Mouse (Mus musculus) urinary bladder, adult 18-20 months (tissue): ENCODE data around the gene Aldh5a1.

Experiments
- DNase-seq, 2 experiments: peaks; one replicate each; pipeline ENCODE4 v3.0.0; 2022; ENCODE audit warnings: low spot score in 2 of 2, mixed read lengths in 2 of 2

Gene Aldh5a1

DNA sequence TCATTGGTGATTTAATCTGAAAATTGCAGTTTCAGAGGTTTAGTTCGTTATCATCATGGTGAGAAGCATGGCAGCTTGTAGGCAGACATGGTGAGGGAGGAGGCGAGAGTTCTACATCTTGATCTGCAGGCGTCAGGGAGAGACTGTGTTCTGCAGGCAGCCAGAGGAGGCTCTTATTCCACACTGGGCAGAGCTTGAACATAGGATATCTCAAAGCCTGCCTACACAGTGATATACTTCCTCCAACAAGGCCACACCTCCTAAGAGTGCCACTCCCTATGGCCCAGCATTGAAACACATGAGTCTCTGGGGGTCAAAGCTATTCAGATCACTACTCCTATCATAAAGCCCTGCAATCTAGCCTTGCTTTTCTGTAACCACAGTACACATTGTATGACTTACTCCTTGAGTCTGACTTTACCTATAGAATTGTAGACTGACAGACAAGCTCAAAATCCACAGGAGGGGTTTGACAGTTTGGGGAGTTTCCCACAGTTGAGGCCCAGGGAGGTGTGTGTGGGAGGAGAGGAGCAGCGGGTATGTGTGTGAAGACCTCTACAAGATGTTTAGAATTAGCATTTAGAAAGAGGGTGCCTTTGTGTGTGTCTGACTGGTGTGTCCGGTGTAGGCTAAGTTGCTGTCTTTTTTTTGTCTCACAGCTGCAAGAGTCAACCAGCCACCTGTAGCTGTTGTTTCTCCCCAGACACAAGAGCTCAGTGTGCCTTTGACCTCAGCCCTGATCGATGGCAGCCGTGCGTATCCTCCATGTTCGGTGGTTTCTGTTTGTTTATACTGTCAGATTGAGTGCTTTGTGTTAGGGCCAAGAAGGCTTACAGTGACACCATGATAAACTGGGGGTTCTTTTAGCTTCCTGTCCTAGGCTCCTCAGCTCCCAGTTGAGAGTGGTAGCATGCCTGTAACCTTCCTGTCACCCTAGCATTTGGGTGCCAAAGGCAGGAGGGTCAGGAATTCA lies 70.7 kb downstream of the Aldh5a1 start:
- DNase-seq, result no peak

DNA sequence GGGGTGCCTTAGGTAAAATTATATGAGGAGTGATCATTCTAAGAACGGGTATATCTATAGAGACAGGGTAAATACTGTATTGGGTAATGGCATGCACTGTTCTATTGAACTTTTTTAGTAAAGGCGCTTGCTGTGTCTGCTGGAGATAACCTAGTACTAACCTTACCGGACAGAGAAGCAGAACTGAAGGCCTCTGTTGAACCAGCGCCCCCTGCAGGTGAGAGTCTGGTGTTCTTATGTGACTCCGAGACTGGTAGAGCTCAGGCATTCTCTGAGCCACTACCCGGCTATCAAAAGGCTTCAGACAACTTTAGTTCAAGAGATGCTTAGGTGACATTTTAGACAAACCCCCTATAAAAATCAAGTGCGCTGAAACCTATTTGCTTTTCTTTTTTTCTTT lies 74.9 kb downstream of the Aldh5a1 start:
- DNase-seq, result no peak

DNA sequence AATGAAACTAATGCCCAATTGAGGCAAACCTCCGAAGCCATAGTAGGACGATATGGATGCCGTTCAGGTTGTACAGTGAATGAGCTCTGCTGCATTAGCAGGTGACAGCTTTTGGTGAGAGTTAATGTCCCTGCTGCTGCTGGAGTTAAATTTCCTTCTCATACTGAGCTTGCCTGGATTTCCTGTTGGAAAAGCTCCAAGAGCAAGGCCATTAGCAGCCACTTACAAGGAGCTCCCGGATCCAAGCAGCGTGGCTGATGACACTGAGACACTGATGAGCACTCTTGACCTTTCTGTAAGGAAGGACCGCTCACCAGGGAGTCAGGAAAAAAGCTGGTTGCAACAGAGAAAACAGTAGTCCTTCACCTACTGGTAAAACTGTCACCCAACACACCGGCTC lies 75.4 kb downstream of the Aldh5a1 start:
- no peak for DNase-seq

DNA sequence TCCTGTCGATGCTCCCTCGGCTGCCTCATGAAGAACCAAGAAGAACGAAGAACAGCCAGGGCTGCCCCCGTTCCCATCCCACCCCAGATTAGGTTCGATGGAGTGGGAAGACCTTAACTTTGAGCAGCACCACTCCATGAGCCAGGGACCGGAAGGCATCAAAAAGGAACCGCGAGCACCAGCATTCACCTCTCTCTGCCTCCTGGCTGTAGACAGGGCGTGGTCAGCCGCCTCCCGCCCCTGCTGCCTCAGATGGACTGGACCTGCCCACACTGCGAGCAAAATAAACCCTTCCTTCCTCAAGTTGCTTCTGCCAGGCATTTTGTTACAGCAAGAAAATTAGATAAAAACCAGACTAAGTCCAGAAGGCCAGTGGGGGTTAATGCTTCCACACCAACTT lies 76.4 kb downstream of the Aldh5a1 start:
- DNase-seq, result no peak

DNA sequence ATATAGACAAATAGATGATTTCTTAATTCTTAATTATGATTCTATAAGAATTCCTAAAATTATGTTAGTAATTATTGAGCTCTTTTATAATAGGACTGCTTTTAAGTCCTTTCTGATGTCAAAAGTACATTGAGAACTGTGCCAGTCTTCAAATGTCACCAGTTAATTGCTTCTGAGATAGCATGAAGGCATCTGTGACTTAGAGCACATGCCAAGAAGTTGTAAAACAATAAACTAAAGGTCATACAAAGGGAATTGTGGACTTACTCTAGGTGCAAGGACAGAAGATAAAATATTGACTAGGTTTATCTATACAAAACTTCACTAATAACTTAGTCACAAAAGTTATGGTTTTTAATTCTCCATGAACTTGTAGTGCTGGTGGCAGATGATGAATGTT lies 78.3 kb downstream of the Aldh5a1 start:
- no peak for DNase-seq
